Mouse (Mus musculus): ENCODE measurements at regions not wholly inside any gene's neighbourhood (a gene's known extent, or its start where the extent isn't known, plus 50 kb on each side); places are given as distances from the start of the nearest gene placed in this dataset.

DNA sequence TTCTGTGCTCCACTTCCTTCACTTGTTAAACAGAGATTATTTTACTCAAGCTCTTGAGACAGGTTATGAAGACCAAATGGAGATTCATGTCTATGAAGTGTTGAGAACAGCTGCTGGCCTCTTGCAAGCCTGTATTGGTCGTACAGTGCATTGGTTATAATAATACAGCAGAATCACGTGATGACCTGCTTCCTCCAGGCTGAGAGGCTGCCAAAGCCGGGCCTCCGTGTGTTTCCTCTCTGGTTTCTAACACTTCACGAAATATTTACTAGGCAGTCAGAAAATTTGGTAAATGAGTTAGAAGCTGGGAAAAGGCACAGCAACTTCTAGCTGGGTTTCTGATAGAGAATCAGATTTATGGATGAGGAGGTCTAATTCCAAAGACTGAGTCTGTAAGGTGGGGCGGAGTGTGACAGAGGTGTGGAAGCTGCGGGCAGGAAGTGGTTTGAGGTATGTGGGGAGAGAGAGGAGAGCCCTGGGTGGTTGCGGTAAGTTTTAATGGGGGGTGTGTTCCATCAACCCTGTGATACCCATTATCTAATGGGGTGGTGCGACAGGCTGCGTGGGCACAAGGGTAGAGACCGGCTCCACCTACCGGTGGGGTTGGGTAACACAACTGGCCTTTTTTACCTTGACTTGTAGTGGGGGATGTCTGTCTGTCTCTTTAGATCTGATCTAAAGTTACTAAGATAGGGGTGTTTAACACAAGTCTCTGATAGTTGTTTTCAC lies 159.5 kb downstream of the Plpp3 start:
- 80% methylated on average over 12 of the region's 12 CpGs for WGBS

DNA sequence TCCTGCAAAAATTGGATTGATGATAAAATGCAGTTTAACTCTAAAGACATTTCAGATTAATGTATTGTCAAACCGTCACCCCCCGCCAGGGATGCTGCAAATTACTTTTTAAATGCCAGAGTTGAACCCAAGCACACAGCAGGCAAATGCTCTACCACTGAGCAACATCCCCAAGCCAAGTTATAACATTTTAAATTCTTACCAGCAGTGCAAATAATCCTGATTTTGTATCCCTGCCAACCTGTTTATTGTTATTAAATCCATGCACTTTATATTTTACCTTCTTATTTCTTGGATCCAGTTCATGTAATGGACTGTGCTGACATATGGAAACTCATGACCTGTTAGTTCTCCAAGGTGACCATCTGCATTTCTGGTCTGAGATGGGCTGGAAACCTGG lies 161.3 kb downstream of the Plpp3 start:
- WGBS, result 63% methylated on average over 2 of the region's 2 CpGs
- Histone ChIP-seq H3K36me3 (ENCODE audit: control insufficient read depth, insufficient read depth, low read length) (no peaks in the 10 kb centered on the region), H3K4me1 (ENCODE audit: control insufficient read depth, insufficient read depth, low read depth, low read length) (no peaks in the 10 kb centered on the region), H3K9ac (ENCODE audit: low read depth, low read length) (no peak overlapping the region), H3K4me3 (ENCODE audit: low read length) (no peak overlapping the region), H3K9me3 (ENCODE audit: control insufficient read depth, low read length) (no peaks in the 10 kb centered on the region), H3K27me3 (replicated peaks; ENCODE audit: control insufficient read depth, insufficient read depth, low read length) (no peaks in the 10 kb centered on the region), H3K27ac (ENCODE audit: low read depth, low read length) (no peak overlapping the region), H3K4me2 (ENCODE audit: low read length) (no peak overlapping the region)
- no peak for ATAC-seq

More for the DNA sequence above, 159.5 kb downstream of the Plpp3 start:
- Histone ChIP-seq H3K27me3 (replicated peaks; ENCODE audit: control insufficient read depth, insufficient read depth, low read length) (no peaks in the 10 kb centered on the region), H3K4me3 (ENCODE audit: low read length) (no peak overlapping the region), H3K27ac (ENCODE audit: low read depth, low read length) (no peak overlapping the region), H3K4me2 (ENCODE audit: low read length) (no peak overlapping the region), H3K4me1 (ENCODE audit: control insufficient read depth, insufficient read depth, low read depth, low read length) (no peaks in the 10 kb centered on the region), H3K36me3 (ENCODE audit: control insufficient read depth, insufficient read depth, low read length) (no peaks in the 10 kb centered on the region), H3K9ac (ENCODE audit: low read depth, low read length) (no peak overlapping the region), H3K9me3 (ENCODE audit: control insufficient read depth, low read length) (no peaks in the 10 kb centered on the region)
- ATAC-seq, result no peak

DNA sequence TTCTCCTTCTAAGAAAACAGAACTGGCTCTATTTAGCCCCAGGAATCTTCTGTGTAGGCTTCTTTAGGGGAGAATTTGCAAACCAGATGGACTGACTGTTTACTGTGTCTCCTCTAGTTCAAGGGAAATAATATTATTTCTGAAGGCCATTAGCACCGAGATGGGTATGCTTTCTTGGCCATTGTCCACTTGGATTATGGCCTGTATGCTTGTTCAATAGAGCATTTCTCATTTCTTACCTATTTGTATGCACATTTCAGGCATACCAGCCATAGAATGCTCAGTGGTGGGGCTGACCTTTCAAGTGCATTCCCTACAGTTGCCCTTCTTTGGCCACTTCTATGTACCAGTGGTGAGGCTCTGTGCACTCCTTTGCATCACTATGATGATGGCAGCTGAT lies 166.3 kb downstream of the Plpp3 start:
- H3K36me3 ChIP-seq (ENCODE audit: control insufficient read depth, insufficient read depth, low read length), result no peaks in the 10 kb centered on the region
- H3K27ac ChIP-seq (ENCODE audit: low read depth, low read length), result no peak overlapping the region

DNA sequence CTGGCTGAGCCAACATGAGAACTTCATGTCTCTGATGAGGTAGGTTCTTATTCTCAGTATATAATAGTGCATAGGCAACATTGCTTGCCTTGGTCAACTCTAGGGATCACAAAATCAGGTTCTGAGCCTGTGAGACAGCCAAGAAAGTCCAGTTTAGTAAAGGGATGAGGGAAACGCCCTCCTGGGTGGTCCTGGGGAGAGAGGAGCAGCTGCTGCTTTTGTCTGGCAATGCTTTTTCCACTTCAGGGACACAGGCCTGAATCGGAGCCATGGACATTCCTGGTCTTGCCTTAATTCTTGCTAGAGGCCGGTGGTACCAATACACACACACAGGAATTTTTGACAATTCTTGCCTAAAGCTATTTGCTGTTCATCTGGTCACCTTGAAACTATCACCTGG lies 169.8 kb downstream of the Plpp3 start:
- Histone ChIP-seq H3K27me3 (replicated peaks; ENCODE audit: control insufficient read depth, insufficient read depth, low read length) (no peaks in the 10 kb centered on the region), H3K4me3 (ENCODE audit: low read length) (no peak overlapping the region), H3K4me1 (ENCODE audit: control insufficient read depth, insufficient read depth, low read depth, low read length) (no peaks in the 10 kb centered on the region), H3K4me2 (ENCODE audit: low read length) (no peak overlapping the region), H3K9ac (ENCODE audit: low read depth, low read length) (no peak overlapping the region), H3K9me3 (ENCODE audit: control insufficient read depth, low read length) (no peaks in the 10 kb centered on the region), H3K36me3 (ENCODE audit: control insufficient read depth, insufficient read depth, low read length) (no peaks in the 10 kb centered on the region), H3K27ac (ENCODE audit: low read depth, low read length) (no peak overlapping the region)
- WGBS, result 39% methylated on average over 3 of the region's 3 CpGs
- ATAC-seq, result no peak

More for the DNA sequence above, 166.3 kb downstream of the Plpp3 start:
- Histone ChIP-seq H3K9me3 (ENCODE audit: control insufficient read depth, low read length) (no peaks in the 10 kb centered on the region), H3K4me1 (ENCODE audit: control insufficient read depth, insufficient read depth, low read depth, low read length) (no peaks in the 10 kb centered on the region), H3K4me2 (ENCODE audit: low read length) (no peak overlapping the region), H3K9ac (ENCODE audit: low read depth, low read length) (no peak overlapping the region), H3K27me3 (replicated peaks; ENCODE audit: control insufficient read depth, insufficient read depth, low read length) (no peaks in the 10 kb centered on the region), H3K4me3 (ENCODE audit: low read length) (no peak overlapping the region)
- ATAC-seq, result no peak
- 54% methylated on average over 1 of the region's 1 CpGs for WGBS

DNA sequence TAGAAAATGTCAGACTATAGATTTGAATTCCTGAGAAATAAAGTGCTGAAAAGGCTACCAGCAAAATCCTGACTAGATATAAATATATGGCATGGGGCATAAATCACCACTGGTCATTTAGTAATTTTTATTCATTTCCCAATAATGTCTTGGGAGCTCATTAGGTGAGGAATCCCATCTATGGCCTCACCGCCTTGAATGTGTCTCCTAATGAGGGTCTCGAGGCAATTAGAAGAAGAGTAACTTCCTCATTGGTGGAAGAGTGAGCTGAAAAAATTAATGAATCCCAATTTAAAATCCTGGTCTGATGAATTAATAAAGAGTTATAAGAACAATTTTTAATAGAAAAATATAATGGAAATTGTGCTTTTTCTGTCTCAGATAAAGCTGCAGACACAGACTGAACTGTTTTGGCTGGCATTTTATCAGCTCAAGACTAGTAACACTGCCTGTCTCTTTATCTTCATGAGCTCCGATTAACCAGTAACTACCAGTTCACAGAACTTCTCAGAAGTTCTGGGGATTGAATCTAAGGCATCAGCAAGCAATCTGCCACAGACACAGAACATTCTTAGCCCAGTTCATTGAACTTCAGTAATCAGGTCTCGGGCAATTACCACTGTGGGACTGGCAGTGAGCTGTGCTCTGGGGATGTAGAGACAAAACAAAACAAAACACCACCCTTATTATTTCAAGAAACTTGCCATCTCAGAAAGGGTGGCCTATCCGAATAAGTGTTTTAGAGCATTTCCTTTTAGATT lies 170.7 kb downstream of the Plpp3 start:
- Histone ChIP-seq H3K9me3 (ENCODE audit: control insufficient read depth, low read length) (no peaks in the 10 kb centered on the region), H3K27me3 (replicated peaks; ENCODE audit: control insufficient read depth, insufficient read depth, low read length) (no peaks in the 10 kb centered on the region), H3K36me3 (ENCODE audit: control insufficient read depth, insufficient read depth, low read length) (no peaks in the 10 kb centered on the region), H3K4me2 (ENCODE audit: low read length) (no peak overlapping the region), H3K4me3 (ENCODE audit: low read length) (no peak overlapping the region), H3K27ac (ENCODE audit: low read depth, low read length) (no peak overlapping the region), H3K9ac (ENCODE audit: low read depth, low read length) (no peak overlapping the region), H3K4me1 (ENCODE audit: control insufficient read depth, insufficient read depth, low read depth, low read length) (no peaks in the 10 kb centered on the region)
- 79% methylated on average over 5 of the region's 5 CpGs for WGBS
- ATAC-seq, result no peak

DNA sequence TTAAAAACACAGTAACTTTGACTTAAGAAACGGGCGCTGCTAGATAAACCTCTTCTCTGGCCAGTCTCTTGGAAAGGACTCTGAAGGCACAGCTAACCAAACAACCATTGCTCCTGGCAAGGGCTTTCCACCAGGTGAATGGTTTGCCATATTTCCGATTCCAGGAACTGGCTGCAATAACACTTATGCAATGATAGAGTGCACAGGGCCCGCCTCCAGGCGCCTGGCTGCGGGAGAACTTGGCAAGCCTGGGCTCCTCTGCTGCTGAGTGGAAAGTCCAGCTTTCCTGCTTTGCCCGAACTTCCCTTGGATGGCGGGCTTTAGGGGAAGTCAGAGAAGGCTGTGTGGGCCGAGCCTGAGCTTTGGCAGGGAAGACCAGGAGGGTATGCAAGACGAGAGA lies 171.6 kb downstream of the Plpp3 start:
- no peak overlapping the region for H3K9ac ChIP-seq (ENCODE audit: low read depth, low read length)
- no peaks in the 10 kb centered on the region for H3K4me1 ChIP-seq (ENCODE audit: control insufficient read depth, insufficient read depth, low read depth, low read length)
- no peaks in the 10 kb centered on the region for H3K9me3 ChIP-seq (ENCODE audit: control insufficient read depth, low read length)
- no peak overlapping the region for H3K27ac ChIP-seq (ENCODE audit: low read depth, low read length)
- H3K4me3 ChIP-seq (ENCODE audit: low read length), result no peak overlapping the region
- ATAC-seq, result no peak
- H3K4me2 ChIP-seq (ENCODE audit: low read length), result no peak overlapping the region
- WGBS, result 90% methylated on average over 10 of the region's 10 CpGs
- no peaks in the 10 kb centered on the region for H3K36me3 ChIP-seq (ENCODE audit: control insufficient read depth, insufficient read depth, low read length)
- H3K27me3 ChIP-seq (replicated peaks; ENCODE audit: control insufficient read depth, insufficient read depth, low read length), result no peaks in the 10 kb centered on the region

DNA sequence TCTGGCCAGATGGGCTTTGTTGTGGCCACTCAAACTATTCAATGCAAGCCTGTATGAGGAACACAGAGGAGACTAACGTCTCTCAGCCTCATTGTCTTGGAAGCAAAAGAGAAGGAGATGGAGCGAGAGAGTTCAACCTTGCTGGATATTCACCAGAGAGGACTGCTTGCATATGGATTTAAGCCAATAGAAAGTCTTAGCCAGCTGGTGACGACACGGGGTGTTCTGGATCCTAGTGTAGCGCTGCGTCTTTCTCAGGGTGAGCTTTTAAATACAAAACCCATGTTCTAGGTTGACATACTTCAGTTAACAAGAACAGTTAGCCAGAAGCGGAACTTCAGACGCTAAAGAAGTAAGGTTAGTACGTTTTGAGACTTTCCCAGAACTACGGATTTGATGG lies 174.9 kb downstream of the Plpp3 start:
- H3K4me2 ChIP-seq (ENCODE audit: low read length), result no peak overlapping the region
- H3K4me1 ChIP-seq (ENCODE audit: control insufficient read depth, insufficient read depth, low read depth, low read length), result no peaks in the 10 kb centered on the region
- H3K9me3 ChIP-seq (ENCODE audit: control insufficient read depth, low read length), result no peaks in the 10 kb centered on the region
- no peak overlapping the region for H3K9ac ChIP-seq (ENCODE audit: low read depth, low read length)
- no peak overlapping the region for H3K4me3 ChIP-seq (ENCODE audit: low read length)
- H3K27me3 ChIP-seq (replicated peaks; ENCODE audit: control insufficient read depth, insufficient read depth, low read length), result no peaks in the 10 kb centered on the region
- no peaks in the 10 kb centered on the region for H3K36me3 ChIP-seq (ENCODE audit: control insufficient read depth, insufficient read depth, low read length)
- 88% methylated on average over 10 of the region's 10 CpGs for WGBS
- H3K27ac ChIP-seq (ENCODE audit: low read depth, low read length), result no peak overlapping the region
- no peak for ATAC-seq

DNA sequence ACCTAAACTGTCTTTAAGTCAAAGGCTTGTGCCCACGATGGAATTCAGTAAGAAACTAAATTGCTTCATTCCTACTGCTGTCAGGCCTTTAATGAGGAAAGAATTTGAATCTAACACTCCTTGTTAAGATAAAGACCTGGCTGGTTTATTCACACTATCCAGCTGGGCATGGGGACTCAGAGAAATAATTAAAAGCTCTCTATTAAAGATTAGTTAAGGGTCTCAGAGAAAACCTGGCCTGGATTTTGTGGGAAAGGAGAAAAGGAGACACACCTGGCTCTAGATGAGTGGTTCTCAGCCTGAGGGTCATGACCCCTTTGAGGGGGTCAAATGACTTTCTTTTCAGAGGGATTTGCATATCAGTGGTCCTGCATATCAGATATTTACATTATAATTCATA lies 178.7 kb downstream of the Plpp3 start:
- Histone ChIP-seq H3K9me3 (ENCODE audit: control insufficient read depth, low read length) (no peaks in the 10 kb centered on the region), H3K9ac (ENCODE audit: low read depth, low read length) (no peak overlapping the region), H3K27ac (ENCODE audit: low read depth, low read length) (no peak overlapping the region), H3K4me1 (ENCODE audit: control insufficient read depth, insufficient read depth, low read depth, low read length) (no peaks in the 10 kb centered on the region), H3K27me3 (replicated peaks; ENCODE audit: control insufficient read depth, insufficient read depth, low read length) (no peaks in the 10 kb centered on the region), H3K4me2 (ENCODE audit: low read length) (no peak overlapping the region), H3K4me3 (ENCODE audit: low read length) (no peak overlapping the region), H3K36me3 (ENCODE audit: control insufficient read depth, insufficient read depth, low read length) (no peaks in the 10 kb centered on the region)
- 36% methylated on average over 1 of the region's 1 CpGs for WGBS
- ATAC-seq, result no peak

DNA sequence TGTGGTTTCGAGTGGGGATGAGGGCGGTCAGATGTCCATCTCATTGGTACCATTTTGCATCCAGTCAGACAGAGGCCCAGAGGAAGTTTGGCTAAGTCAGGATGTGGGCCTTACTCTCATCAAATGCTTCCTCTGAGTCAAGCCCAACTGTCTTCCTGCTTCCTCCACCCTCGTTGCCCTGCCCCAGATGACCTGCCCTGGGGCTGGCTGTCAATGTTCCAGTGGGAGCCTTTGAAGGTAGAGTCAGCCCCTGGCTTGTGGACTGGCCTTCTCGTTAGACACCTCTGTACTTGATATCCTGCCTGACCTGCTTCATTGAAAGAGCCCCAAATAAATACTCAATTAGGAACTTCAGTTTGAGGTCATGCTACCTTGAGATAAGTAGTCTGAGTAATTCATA lies 179.4 kb downstream of the Plpp3 start:
- Histone ChIP-seq H3K27ac (ENCODE audit: low read depth, low read length) (no peak overlapping the region), H3K27me3 (replicated peaks; ENCODE audit: control insufficient read depth, insufficient read depth, low read length) (no peaks in the 10 kb centered on the region), H3K9me3 (ENCODE audit: control insufficient read depth, low read length) (no peaks in the 10 kb centered on the region), H3K4me3 (ENCODE audit: low read length) (no peak overlapping the region), H3K4me2 (ENCODE audit: low read length) (no peak overlapping the region), H3K9ac (ENCODE audit: low read depth, low read length) (no peak overlapping the region), H3K4me1 (ENCODE audit: control insufficient read depth, insufficient read depth, low read depth, low read length) (no peaks in the 10 kb centered on the region), H3K36me3 (ENCODE audit: control insufficient read depth, insufficient read depth, low read length) (no peaks in the 10 kb centered on the region)
- 78% methylated on average over 4 of the region's 4 CpGs for WGBS
- no peak for ATAC-seq
